Mouse (Mus musculus) liver, postnatal 0 days (tissue): ENCODE data around the gene Ssna1.

Experiments
- CTCF ChIP-seq: sonication (generic); IDR thresholded peaks from 2 replicates; pipeline ENCODE4 v1.5.1; 2016; ENCODE audit warnings: antibody characterized with exemption, low read depth
- EP300 ChIP-seq: IDR thresholded peaks from 2 replicates; pipeline ENCODE4 v1.6.1; 2016; ENCODE audit warnings: antibody characterized with exemption, low read depth, mild to moderate bottlenecking

DNA sequence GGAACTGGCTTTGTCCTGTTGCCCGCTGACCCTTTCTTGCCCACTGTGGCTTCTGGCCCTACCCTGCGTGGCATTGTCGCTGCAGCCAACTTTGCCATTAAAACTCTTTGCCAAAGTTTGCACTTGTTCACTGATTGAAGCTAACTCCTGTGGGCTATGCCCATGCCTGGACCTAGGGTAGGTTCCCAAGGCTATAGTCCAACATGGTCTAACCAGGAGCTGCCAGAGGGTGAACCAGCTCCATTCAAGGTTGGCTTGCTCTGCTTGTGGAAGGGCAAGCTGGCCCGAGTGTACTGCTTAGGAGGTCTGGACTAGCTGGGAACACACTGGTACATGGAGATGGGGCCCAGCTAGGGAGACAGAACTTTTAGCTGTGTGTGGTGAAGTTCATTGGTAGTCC is 28.1 kb downstream of the Ssna1 start:
- TF ChIP-seq CTCF: no peak
- TF ChIP-seq EP300: no peak
